Mouse (Mus musculus) brain, embryonic 14.5 days (tissue): ENCODE measurements around the gene Calcoco1.

ENCODE experiments used
- CTCF ChIP-seq: fragments of 200-500 bp; IDR thresholded peaks from 2 replicates; pipeline ENCODE4 v1.5.1; 2012; ENCODE audit warnings: inconsistent platforms, mild to moderate bottlenecking, moderate library complexity, borderline replicate concordance; ENCODE audit not compliant: insufficient read depth, insufficient read length; ENCODE audit errors: extremely low read depth
- POLR2A ChIP-seq: fragments of 200-500 bp; IDR thresholded peaks from 2 replicates; pipeline ENCODE4 v1.6.1; 2012; ENCODE audit warnings: mild to moderate bottlenecking, inconsistent platforms, borderline replicate concordance; ENCODE audit not compliant: poor library complexity, insufficient read depth, insufficient read length, severe bottlenecking; ENCODE audit errors: extremely low read depth

- no peak for TF ChIP-seq POLR2A
- no peak for TF ChIP-seq CTCF
Measured at GRCm38 (mm10) chr15:102746126-102746487, 24.1 kb upstream of the Calcoco1 start.
